Mouse (Mus musculus): ENCODE results near the gene Rcl1. TPM values are rescaled to one million over a fixed set of nuclear protein-coding genes. Genes with fewer than 3 reads are reported as not detected.

Gene Rcl1
- polyA plus RNA-seq, 1 experiment from 2014 or later: 44.8 TPM

DNA sequence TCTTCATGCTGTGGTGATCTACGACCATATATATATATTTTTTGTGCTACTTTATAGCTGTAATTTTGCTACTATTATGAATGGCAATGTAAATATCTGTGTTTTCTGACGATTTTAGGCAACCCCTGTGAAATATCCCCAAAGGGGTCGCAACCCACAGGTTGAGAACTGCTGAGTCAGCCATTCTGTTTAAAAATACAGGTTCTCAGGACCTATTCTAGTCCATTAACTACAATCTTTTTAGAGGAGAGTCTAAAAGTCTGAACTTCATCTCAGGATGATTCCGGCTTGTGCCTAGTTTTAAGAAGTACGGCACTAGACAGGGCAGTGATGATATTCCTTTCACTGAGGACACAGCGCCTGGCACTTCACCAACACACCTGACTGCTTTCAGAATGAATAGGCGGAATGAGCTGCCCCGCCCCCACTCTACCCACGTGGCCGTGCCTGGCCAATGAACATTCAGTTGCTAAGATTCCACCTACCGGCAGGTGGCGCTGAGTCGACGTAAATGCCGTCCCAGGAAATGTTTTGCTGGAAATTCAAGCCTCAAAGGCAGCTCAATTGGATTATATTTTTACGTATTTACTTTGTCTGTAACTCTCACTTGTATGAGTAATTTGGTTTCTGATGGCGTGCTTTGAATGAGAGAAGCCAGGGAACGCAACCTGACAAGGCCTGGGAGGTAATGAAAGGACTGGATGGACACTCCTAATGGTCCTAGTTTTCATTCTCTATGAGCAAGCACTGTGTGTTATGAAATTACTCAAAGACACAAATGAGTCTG is 37.4 kb upstream of the Rcl1 start:
- Histone ChIP-seq H3K9ac (ENCODE audit: low read depth, low read length) (peak overlapping the region; percentile 34; the same call in 1 of the 2 replicates), H3K27me3 (replicated peaks; ENCODE audit: control insufficient read depth, insufficient read depth, low read length) (no peaks in the 10 kb centered on the region), H3K4me1 (ENCODE audit: control insufficient read depth, insufficient read depth, low read length) (peaks cover 10% of the 10 kb centered on the region; the same call in 1 of the 2 replicates), H3K27ac (replicated peaks; ENCODE audit: low read depth, low read length) (peak overlapping the region; percentile 13; the same call in 1 of the 2 replicates), H3K9me3 (ENCODE audit: control insufficient read depth, low read length) (no peaks in the 10 kb centered on the region), H3K4me3 (ENCODE audit: low read depth, low read length) (peak overlapping the region; percentile 24), H3K36me3 (ENCODE audit: control insufficient read depth, insufficient read depth, low read length) (no peaks in the 10 kb centered on the region), H3K4me2 (ENCODE audit: low read depth, low read length) (peak overlapping the region; percentile 50)
- peak; percentile 79 for ATAC-seq (ENCODE audit: low read depth)
- DNase-seq (ENCODE audit: low spot score): peak; percentile 94
- 16% methylated on average over 18 of the region's 18 CpGs for WGBS

DNA sequence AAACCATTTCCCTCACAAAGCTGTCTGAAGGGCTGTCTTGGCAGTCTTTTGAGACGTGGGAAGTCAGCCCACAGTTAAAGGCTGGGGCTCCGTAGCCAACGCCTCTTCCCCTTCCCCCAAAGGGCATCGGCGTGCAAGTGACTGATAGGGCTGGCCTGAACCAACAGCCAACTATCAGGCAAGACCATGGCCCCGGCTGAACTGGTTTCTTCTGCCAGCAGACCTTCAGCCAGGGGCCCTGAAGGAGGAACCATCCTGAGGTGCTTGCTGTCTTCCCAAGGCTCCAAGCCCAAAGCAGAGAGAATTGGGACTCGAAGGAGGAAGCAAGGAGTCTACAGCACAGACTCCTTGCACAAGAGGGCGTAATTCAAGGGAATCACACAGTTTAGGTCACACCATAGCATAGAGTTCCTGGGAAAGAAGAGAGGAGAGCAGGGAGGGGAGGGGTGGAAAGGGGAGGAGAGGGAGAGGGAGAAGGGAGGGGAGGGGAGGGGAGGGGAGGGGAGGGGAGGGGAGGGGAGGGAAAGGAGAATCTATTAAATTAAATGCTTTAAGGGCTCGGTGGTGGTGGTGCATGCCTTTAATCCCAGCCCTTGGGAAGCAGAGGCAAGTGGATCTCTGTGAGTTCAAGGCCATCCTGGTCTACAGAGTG is 36.6 kb upstream of the Rcl1 start:
- ATAC-seq (ENCODE audit: low read depth): peak; percentile 15; the same call in 1 of the 2 replicates
- no peaks in the 10 kb centered on the region for H3K9me3 ChIP-seq (ENCODE audit: control insufficient read depth, low read length)
- H3K27me3 ChIP-seq (replicated peaks; ENCODE audit: control insufficient read depth, insufficient read depth, low read length): no peaks in the 10 kb centered on the region
- H3K27ac ChIP-seq (replicated peaks; ENCODE audit: low read depth, low read length): peak overlapping the region; percentile 13; the same call in 1 of the 2 replicates
- peak overlapping the region; percentile 24; the same call in 1 of the 2 replicates for H3K4me3 ChIP-seq (ENCODE audit: low read depth, low read length)
- no peak for DNase-seq (ENCODE audit: low spot score)
- H3K4me1 ChIP-seq (ENCODE audit: control insufficient read depth, insufficient read depth, low read length): peaks cover 10% of the 10 kb centered on the region; the same call in 1 of the 2 replicates
- H3K4me2 ChIP-seq (ENCODE audit: low read depth, low read length): peak overlapping the region; percentile 50
- 55% methylated on average over 9 of the region's 9 CpGs for WGBS
- no peaks in the 10 kb centered on the region for H3K36me3 ChIP-seq (ENCODE audit: control insufficient read depth, insufficient read depth, low read length)
- 0 out of 2 replicates have a peak overlapping the region, but pooled peaks have one; percentile 34 for H3K9ac ChIP-seq (ENCODE audit: low read depth, low read length)

DNA sequence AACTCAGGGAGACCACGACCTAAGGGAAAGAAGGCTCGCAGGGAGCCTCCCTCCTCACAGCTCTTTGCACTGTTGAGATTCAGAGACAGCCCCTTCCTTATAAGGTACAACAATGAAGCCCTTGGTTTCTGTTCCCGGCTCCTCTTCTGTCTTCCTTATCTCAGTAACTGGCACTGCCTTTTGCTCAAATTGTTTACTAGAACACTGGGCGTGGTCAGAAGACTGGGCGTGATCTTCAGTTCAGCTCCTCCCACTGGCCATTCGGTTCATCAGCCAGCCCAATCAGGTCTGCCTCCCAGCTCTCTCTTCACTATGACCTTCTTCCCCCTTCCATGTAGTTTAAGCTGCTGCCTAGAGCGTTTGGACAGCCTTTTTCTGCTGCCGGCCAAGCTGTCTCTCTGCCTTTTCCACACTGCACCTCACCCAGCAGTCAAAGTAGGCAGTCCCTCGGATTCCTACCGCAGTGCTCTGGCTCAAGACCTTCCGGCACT is 34.1 kb upstream of the Rcl1 start:
- Histone ChIP-seq H3K9me3 (ENCODE audit: control insufficient read depth, low read length) (no peaks in the 10 kb centered on the region), H3K4me2 (ENCODE audit: low read depth, low read length) (peak overlapping the region; percentile 38), H3K36me3 (ENCODE audit: control insufficient read depth, insufficient read depth, low read length) (no peaks in the 10 kb centered on the region), H3K27ac (replicated peaks; ENCODE audit: low read depth, low read length) (no peak overlapping the region), H3K4me1 (ENCODE audit: control insufficient read depth, insufficient read depth, low read length) (peaks cover 8% of the 10 kb centered on the region; the same call in 1 of the 2 replicates), H3K4me3 (ENCODE audit: low read depth, low read length) (peak overlapping the region; percentile 24), H3K9ac (ENCODE audit: low read depth, low read length) (peak overlapping the region; percentile 8; the same call in 1 of the 2 replicates), H3K27me3 (replicated peaks; ENCODE audit: control insufficient read depth, insufficient read depth, low read length) (no peaks in the 10 kb centered on the region)
- DNase-seq (ENCODE audit: low spot score): peak; percentile 67
- WGBS: 20% methylated on average over 11 of the region's 11 CpGs
- ATAC-seq (ENCODE audit: low read depth): peak; percentile 21; the same call in 1 of the 2 replicates

DNA sequence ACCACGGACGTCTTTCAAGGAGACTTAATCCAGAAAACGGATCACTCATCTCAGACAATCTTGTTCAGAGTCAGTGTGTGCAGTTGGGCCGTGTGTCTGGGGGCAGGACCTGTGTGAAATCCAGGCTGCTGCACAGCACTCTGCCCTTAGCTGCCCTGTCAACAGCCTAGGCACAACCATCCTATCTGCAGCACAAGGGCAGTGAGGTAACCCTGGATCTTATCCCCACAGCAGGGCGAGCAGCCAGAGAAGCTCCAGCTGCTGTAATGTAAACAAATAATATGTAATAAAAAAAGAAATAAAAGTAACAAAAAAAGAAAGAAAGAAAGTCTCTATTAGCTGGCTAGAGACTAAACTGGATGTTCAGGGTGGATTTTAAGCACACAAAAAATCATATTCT is 32.0 kb upstream of the Rcl1 start:
- DNase-seq (ENCODE audit: low spot score) (no peak), ATAC-seq (ENCODE audit: low read depth) (no peak)
- Histone ChIP-seq H3K9me3 (ENCODE audit: control insufficient read depth, low read length) (no peaks in the 10 kb centered on the region), H3K4me2 (ENCODE audit: low read depth, low read length) (no peak overlapping the region), H3K9ac (ENCODE audit: low read depth, low read length) (no peak overlapping the region), H3K27me3 (replicated peaks; ENCODE audit: control insufficient read depth, insufficient read depth, low read length) (no peaks in the 10 kb centered on the region), H3K36me3 (ENCODE audit: control insufficient read depth, insufficient read depth, low read length) (no peaks in the 10 kb centered on the region), H3K4me3 (ENCODE audit: low read depth, low read length) (no peak overlapping the region), H3K27ac (replicated peaks; ENCODE audit: low read depth, low read length) (no peak overlapping the region), H3K4me1 (ENCODE audit: control insufficient read depth, insufficient read depth, low read length) (peaks cover 8% of the 10 kb centered on the region; the same call in 1 of the 2 replicates)
- WGBS: 74% methylated on average over 5 of the region's 5 CpGs

DNA sequence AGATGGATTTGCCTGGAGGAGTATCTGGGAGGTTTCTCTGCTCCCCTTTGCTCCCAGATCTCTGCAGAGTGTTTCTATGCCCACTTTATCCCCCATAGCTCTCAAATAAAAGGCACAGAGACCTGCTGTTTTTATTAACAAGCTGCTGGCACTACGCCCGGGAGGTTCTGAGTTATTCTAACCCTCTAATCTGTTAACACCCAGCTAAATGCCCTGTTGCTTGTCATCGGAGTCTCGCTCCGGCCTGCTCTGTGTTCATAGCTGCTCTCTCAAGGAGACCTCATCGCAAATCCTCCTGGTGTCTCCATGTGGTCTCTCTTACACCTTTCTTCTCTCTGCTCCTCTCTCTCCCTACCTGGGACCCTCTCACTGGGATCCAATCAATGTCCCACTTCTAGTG is 26.4 kb upstream of the Rcl1 start:
- ATAC-seq (ENCODE audit: low read depth): peak; percentile 67
- no peak overlapping the region for H3K4me2 ChIP-seq (ENCODE audit: low read depth, low read length)
- no peak overlapping the region for H3K4me3 ChIP-seq (ENCODE audit: low read depth, low read length)
- no peaks in the 10 kb centered on the region for H3K9me3 ChIP-seq (ENCODE audit: control insufficient read depth, low read length)
- H3K4me1 ChIP-seq (ENCODE audit: control insufficient read depth, insufficient read depth, low read length): no peaks in the 10 kb centered on the region
- H3K36me3 ChIP-seq (ENCODE audit: control insufficient read depth, insufficient read depth, low read length): no peaks in the 10 kb centered on the region
- peak; percentile 89 for DNase-seq (ENCODE audit: low spot score)
- no peaks in the 10 kb centered on the region for H3K27me3 ChIP-seq (replicated peaks; ENCODE audit: control insufficient read depth, insufficient read depth, low read length)
- WGBS: 48% methylated on average over 6 of the region's 6 CpGs
- H3K9ac ChIP-seq (ENCODE audit: low read depth, low read length): no peak overlapping the region
- no peak overlapping the region for H3K27ac ChIP-seq (replicated peaks; ENCODE audit: low read depth, low read length)

DNA sequence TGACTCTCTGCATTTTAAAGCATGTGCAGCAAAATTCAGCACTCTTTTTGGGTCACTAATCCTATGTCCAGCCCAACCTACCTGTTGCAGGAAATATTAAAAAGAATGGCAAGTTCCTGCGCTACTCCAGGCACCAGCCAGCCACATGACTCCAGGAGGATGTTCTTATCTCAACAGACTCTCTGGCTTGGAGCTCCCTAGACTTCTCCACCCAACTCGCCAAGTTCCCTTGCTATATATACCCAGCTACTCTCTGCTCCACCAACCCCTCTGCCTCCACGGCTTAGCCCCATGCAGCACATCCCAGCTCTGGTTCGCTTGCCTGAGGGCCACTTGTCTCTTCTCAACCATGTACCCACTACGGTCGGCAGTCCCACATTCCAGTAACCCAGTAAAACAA is 12.5 kb upstream of the Rcl1 start:
- Histone ChIP-seq H3K27me3 (replicated peaks; ENCODE audit: control insufficient read depth, insufficient read depth, low read length) (no peaks in the 10 kb centered on the region), H3K9me3 (ENCODE audit: control insufficient read depth, low read length) (no peaks in the 10 kb centered on the region), H3K27ac (replicated peaks; ENCODE audit: low read depth, low read length) (no peak overlapping the region), H3K36me3 (ENCODE audit: control insufficient read depth, insufficient read depth, low read length) (no peaks in the 10 kb centered on the region), H3K9ac (ENCODE audit: low read depth, low read length) (no peak overlapping the region), H3K4me1 (ENCODE audit: control insufficient read depth, insufficient read depth, low read length) (no peaks in the 10 kb centered on the region), H3K4me3 (ENCODE audit: low read depth, low read length) (no peak overlapping the region), H3K4me2 (ENCODE audit: low read depth, low read length) (no peak overlapping the region)
- DNase-seq (ENCODE audit: low spot score) (no peak), ATAC-seq (ENCODE audit: low read depth) (no peak)
- WGBS: 79% methylated on average over 6 of the region's 6 CpGs

DNA sequence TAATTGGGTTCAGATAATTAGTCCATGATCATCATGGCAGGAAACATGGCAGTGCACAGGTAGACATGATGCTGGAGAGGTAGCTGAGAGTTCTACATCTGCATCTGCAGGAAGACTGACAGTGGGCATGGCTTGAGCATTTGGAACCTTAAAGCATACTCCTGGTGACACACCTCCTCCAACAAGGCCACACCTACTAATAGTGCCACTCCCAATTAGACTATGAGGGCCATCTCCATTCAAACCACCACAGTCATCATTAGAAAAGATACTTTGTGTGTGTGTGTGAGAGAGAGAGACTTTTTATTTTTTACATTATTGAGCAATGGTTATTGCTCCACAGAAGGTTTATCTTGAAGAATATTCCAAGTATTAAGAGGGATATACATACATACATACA is 9.0 kb upstream of the Rcl1 start:
- no peak overlapping the region for H3K4me3 ChIP-seq (ENCODE audit: low read depth, low read length)
- no peaks in the 10 kb centered on the region for H3K4me1 ChIP-seq (ENCODE audit: control insufficient read depth, insufficient read depth, low read length)
- no peak overlapping the region for H3K4me2 ChIP-seq (ENCODE audit: low read depth, low read length)
- no peak for ATAC-seq (ENCODE audit: low read depth)
- H3K36me3 ChIP-seq (ENCODE audit: control insufficient read depth, insufficient read depth, low read length): no peaks in the 10 kb centered on the region
- no peak for DNase-seq (ENCODE audit: low spot score)
- no peak overlapping the region for H3K9ac ChIP-seq (ENCODE audit: low read depth, low read length)
- H3K9me3 ChIP-seq (ENCODE audit: control insufficient read depth, low read length): no peaks in the 10 kb centered on the region
- H3K27me3 ChIP-seq (replicated peaks; ENCODE audit: control insufficient read depth, insufficient read depth, low read length): no peaks in the 10 kb centered on the region
- H3K27ac ChIP-seq (replicated peaks; ENCODE audit: low read depth, low read length): no peak overlapping the region

DNA sequence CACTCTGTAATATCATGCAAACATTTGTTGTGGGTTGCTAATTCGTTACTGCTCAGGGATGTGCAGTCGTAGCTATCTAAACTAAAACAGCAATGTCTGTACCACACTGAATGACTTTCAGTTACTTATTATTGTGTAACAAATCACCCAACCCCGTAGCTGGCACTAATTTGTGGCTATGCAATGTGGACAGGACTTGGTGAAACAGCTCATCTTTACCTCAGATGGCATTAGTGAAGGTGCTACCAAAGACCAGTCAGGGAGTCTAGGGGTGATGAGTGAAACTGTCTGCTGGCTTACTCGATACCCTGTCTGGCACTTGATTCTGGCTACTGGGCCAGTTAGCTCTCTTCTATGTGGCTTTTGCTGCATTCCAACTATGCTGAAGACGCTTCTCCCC is 2.1 kb upstream of the Rcl1 start:
- Histone ChIP-seq H3K4me1 (ENCODE audit: control insufficient read depth, insufficient read depth, low read length) (peaks cover 12% of the 10 kb centered on the region), H3K4me2 (ENCODE audit: low read depth, low read length) (no peak overlapping the region), H3K9ac (ENCODE audit: low read depth, low read length) (no peak overlapping the region), H3K27me3 (replicated peaks; ENCODE audit: control insufficient read depth, insufficient read depth, low read length) (no peaks in the 10 kb centered on the region), H3K4me3 (ENCODE audit: low read depth, low read length) (no peak overlapping the region), H3K27ac (replicated peaks; ENCODE audit: low read depth, low read length) (no peak overlapping the region), H3K9me3 (ENCODE audit: control insufficient read depth, low read length) (no peaks in the 10 kb centered on the region), H3K36me3 (ENCODE audit: control insufficient read depth, insufficient read depth, low read length) (no peaks in the 10 kb centered on the region)
- DNase-seq (ENCODE audit: low spot score): no peak
- 76% methylated on average over 5 of the region's 5 CpGs for WGBS
- ATAC-seq (ENCODE audit: low read depth): no peak

Data from embryonic facial prominence, embryonic 14.5 days (tissue).